Mouse (Mus musculus): ENCODE results near the gene Taok2. TPM values are rescaled to one million over a fixed set of nuclear protein-coding genes. Genes with fewer than 3 reads are reported as not detected.

Gene Taok2
- polyA plus RNA-seq, 1 experiment, result 182 TPM

DNA sequence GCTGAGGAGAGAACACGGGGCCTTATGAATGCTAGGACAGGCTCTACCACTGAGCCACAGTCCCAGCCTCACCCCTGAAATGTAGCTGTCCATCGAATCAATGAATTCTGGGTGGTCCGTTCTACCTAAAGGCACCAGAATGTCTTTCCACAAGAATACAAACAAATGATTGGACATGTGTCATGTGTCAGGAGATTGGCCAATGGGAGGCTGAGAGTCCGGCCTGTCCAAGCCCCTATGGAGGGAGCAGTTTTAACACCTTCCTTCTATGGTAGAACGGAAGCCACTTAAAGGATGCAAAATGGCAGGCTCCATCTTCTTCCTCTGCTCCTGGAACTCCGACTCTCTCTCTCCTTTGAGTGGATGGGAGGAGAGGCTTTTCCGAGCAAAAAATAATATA is 66.9 kb downstream of the Taok2 start:
- WGBS, result 92% methylated on average over 7 of the region's 7 CpGs
- TF ChIP-seq POLR2A (IDR thresholded peaks at IDR 0.05; ENCODE audit: control insufficient read depth, extremely low read depth, insufficient read depth, low read length, poor library complexity) (no peak), CTCF (IDR thresholded peaks at IDR 0.05; ENCODE audit: borderline replicate concordance, control insufficient read depth, extremely low read depth, insufficient read depth, low read length, poor library complexity) (no peak)
- no peak for DNase-seq
- Histone ChIP-seq H3K27me3 (ENCODE audit: control insufficient read depth, insufficient read depth, low read length) (no peaks in the 10 kb centered on the region), H3K4me1 (replicated peaks; ENCODE audit: control insufficient read depth, insufficient read depth, low read length) (peaks cover 5% of the 10 kb centered on the region), H3K4me3 (ENCODE audit: control insufficient read depth, insufficient read depth, low read length) (no peak overlapping the region), H3K27ac (ENCODE audit: control insufficient read depth, insufficient read depth, low read length) (no peak overlapping the region), H3K36me3 (ENCODE audit: control insufficient read depth, insufficient read depth, low read length) (no peaks in the 10 kb centered on the region)

DNA sequence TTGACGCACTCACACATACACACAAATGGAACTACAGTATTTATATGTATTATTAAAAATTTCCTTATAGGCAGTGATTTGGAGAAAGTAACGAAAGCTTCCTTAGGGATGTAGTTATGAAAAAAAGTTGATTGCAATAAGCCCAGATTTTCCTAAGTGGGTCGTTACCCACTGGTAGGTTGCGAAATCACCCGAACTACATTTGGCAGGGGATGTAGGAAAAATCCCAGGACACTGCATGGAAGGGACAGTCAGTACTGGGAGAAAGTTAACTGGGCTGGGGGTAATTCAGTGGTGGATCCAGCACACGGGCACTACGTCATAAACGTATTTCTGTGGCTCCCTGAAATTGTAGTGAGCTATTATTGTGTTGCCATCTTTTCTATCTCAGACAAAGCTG is 68.0 kb downstream of the Taok2 start:
- TF ChIP-seq POLR2A (IDR thresholded peaks at IDR 0.05; ENCODE audit: control insufficient read depth, extremely low read depth, insufficient read depth, low read length, poor library complexity) (no peak), CTCF (IDR thresholded peaks at IDR 0.05; ENCODE audit: borderline replicate concordance, control insufficient read depth, extremely low read depth, insufficient read depth, low read length, poor library complexity) (no peak)
- WGBS, result 93% methylated on average over 8 of the region's 8 CpGs
- Histone ChIP-seq H3K36me3 (ENCODE audit: control insufficient read depth, insufficient read depth, low read length) (no peaks in the 10 kb centered on the region), H3K27ac (ENCODE audit: control insufficient read depth, insufficient read depth, low read length) (no peak overlapping the region), H3K4me1 (replicated peaks; ENCODE audit: control insufficient read depth, insufficient read depth, low read length) (peaks cover 5% of the 10 kb centered on the region), H3K4me3 (ENCODE audit: control insufficient read depth, insufficient read depth, low read length) (no peak overlapping the region), H3K27me3 (ENCODE audit: control insufficient read depth, insufficient read depth, low read length) (no peaks in the 10 kb centered on the region)
- DNase-seq, result no peak

DNA sequence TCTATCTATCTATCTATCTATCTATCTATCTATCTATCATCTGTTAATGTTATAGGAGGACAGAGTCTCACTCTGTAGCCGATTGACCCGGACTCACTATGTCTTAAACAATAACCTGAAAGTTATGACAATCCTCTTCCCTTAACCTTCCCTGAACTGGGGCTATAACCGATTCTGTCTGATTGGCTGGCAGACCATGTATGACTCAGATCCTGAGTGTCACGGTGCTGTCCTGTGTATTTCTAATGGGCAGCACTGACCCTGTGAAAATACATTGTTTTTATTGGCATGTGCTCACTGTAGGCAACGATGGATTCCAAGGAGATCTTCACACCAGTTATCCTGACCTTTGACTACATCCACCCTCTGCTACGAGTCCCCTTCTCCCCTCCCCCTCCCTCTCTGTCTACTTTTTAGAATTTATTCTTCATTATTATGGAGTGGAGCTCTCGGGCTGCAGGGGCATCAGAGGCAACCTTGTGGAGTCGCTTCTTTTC is 68.7 kb downstream of the Taok2 start:
- 81% methylated on average over 8 of the region's 8 CpGs for WGBS
- no peaks in the 10 kb centered on the region for H3K27me3 ChIP-seq (ENCODE audit: control insufficient read depth, insufficient read depth, low read length)
- TF ChIP-seq POLR2A (IDR thresholded peaks at IDR 0.05; ENCODE audit: control insufficient read depth, extremely low read depth, insufficient read depth, low read length, poor library complexity), result no peak
- TF ChIP-seq CTCF (IDR thresholded peaks at IDR 0.05; ENCODE audit: borderline replicate concordance, control insufficient read depth, extremely low read depth, insufficient read depth, low read length, poor library complexity), result no peak
- no peak overlapping the region for H3K27ac ChIP-seq (ENCODE audit: control insufficient read depth, insufficient read depth, low read length)
- no peaks in the 10 kb centered on the region for H3K36me3 ChIP-seq (ENCODE audit: control insufficient read depth, insufficient read depth, low read length)
- no peak for DNase-seq
- peaks cover 5% of the 10 kb centered on the region for H3K4me1 ChIP-seq (replicated peaks; ENCODE audit: control insufficient read depth, insufficient read depth, low read length)
- no peak overlapping the region for H3K4me3 ChIP-seq (ENCODE audit: control insufficient read depth, insufficient read depth, low read length)

Other genes with a start within 250 kb of the Taok2 start
- gene Sgf29, start 235.4 kb downstream of the Taok2 start, polyA plus RNA-seq (2012; rRNA removed), result 72.9 and 99.6 TPM in 2 replicates
- gene Sult1a1, start 208.3 kb downstream of the Taok2 start, polyA plus RNA-seq (2012; rRNA removed), result 8.6 and 14.8 TPM in 2 replicates
- gene Bola2, start 189.3 kb downstream of the Taok2 start, polyA plus RNA-seq (2012; rRNA removed), result 45.6 and 51.3 TPM in 2 replicates
- gene Slx1b, start 188.9 kb downstream of the Taok2 start, polyA plus RNA-seq (2012; rRNA removed), result 34.6 and 36.7 TPM in 2 replicates
- 2,939 and 3,162 TPM in 2 replicates for gene Coro1a, start 176.9 kb downstream of the Taok2 start, polyA plus RNA-seq (2012; rRNA removed)
- gene Mapk3, start 125.1 kb downstream of the Taok2 start, polyA plus RNA-seq (2012; rRNA removed), result 130 and 131 TPM in 2 replicates
- 15.7 and 106 TPM in 2 replicates for gene Gdpd3, start 118.4 kb downstream of the Taok2 start, polyA plus RNA-seq (2012; rRNA removed)
- gene Ypel3, start 107.7 kb downstream of the Taok2 start, polyA plus RNA-seq (2012; rRNA removed), result 622 and 685 TPM in 2 replicates
- 25.0 and 37.9 TPM in 2 replicates for gene Tbx6, start 103.2 kb downstream of the Taok2 start, polyA plus RNA-seq (2012; rRNA removed)
- 460 and 482 TPM in 2 replicates for gene Ppp4c, start 92.2 kb downstream of the Taok2 start, polyA plus RNA-seq (2012; rRNA removed)
- 2.9 and 3.3 TPM in 2 replicates for gene Fam57b, start 87.0 kb downstream of the Taok2 start, polyA plus RNA-seq (2012; rRNA removed)
- not detected in 2 replicates for gene 4930451I11Rik, start 53.1 kb downstream of the Taok2 start, polyA plus RNA-seq (2012; rRNA removed)
- 0.12 and 0.13 TPM in 2 replicates for gene Doc2a, start 37.3 kb downstream of the Taok2 start, polyA plus RNA-seq (2012; rRNA removed)
- 18.7 and 24.6 TPM in 2 replicates for gene Hirip3, start 22.7 kb downstream of the Taok2 start, polyA plus RNA-seq (2012; rRNA removed)
- 120 and 122 TPM in 2 replicates for gene Ino80e, start 22.3 kb downstream of the Taok2 start, polyA plus RNA-seq (2012; rRNA removed)
- gene Tmem219, start 38.2 kb upstream of the Taok2 start, polyA plus RNA-seq (2012; rRNA removed), result 87.7 and 94.7 TPM in 2 replicates
- gene Kctd13, start 44.2 kb upstream of the Taok2 start, polyA plus RNA-seq (2012; rRNA removed), result 38.8 and 42.4 TPM in 2 replicates
- 0.33 and 0.35 TPM in 2 replicates for gene Asphd1, start 64.9 kb upstream of the Taok2 start, polyA plus RNA-seq (2012; rRNA removed)
- gene Sez6l2, start 65.9 kb upstream of the Taok2 start, polyA plus RNA-seq (2012; rRNA removed), result 2.9 and 3.7 TPM in 2 replicates
- gene Cdipt, start 91.2 kb upstream of the Taok2 start, polyA plus RNA-seq (2012; rRNA removed), result 280 and 294 TPM in 2 replicates
- gene Cdiptos, start 91.4 kb upstream of the Taok2 start, polyA plus RNA-seq (2012; rRNA removed), result 0.34 and 1.0 TPM in 2 replicates
- gene Mvp, start 129.9 kb upstream of the Taok2 start, polyA plus RNA-seq (2012; rRNA removed), result 42.5 and 64.9 TPM in 2 replicates
- gene Pagr1b, start 131.8 kb upstream of the Taok2 start, polyA plus RNA-seq (2012; rRNA removed), result 5.4 and 6.2 TPM in 2 replicates
- 11.9 and 12.7 TPM in 2 replicates for gene Pagr1a, start 132.6 kb upstream of the Taok2 start, polyA plus RNA-seq (2012; rRNA removed)
- 103 and 113 TPM in 2 replicates for gene Gm42742, start 136.4 kb upstream of the Taok2 start, polyA plus RNA-seq (2012; rRNA removed)
- gene Prrt2, start 136.5 kb upstream of the Taok2 start, polyA plus RNA-seq (2012; rRNA removed), result 49.7 and 53.1 TPM in 2 replicates
- gene Maz, start 142.3 kb upstream of the Taok2 start, polyA plus RNA-seq (2012; rRNA removed), result 954 and 1,846 TPM in 2 replicates
- gene Kif22, start 157.8 kb upstream of the Taok2 start, polyA plus RNA-seq (2012; rRNA removed), result 50.5 and 66.8 TPM in 2 replicates
- gene Zg16, start 202.6 kb upstream of the Taok2 start, polyA plus RNA-seq (2012; rRNA removed), result 0.73 and 1.2 TPM in 2 replicates
- gene AI467606, start 206.7 kb upstream of the Taok2 start, polyA plus RNA-seq (2012; rRNA removed), result 518 and 532 TPM in 2 replicates
- 8.0 and 10.1 TPM in 2 replicates for gene Qprt, start 237.5 kb upstream of the Taok2 start, polyA plus RNA-seq (2012; rRNA removed)